In the genomic region with DNA sequence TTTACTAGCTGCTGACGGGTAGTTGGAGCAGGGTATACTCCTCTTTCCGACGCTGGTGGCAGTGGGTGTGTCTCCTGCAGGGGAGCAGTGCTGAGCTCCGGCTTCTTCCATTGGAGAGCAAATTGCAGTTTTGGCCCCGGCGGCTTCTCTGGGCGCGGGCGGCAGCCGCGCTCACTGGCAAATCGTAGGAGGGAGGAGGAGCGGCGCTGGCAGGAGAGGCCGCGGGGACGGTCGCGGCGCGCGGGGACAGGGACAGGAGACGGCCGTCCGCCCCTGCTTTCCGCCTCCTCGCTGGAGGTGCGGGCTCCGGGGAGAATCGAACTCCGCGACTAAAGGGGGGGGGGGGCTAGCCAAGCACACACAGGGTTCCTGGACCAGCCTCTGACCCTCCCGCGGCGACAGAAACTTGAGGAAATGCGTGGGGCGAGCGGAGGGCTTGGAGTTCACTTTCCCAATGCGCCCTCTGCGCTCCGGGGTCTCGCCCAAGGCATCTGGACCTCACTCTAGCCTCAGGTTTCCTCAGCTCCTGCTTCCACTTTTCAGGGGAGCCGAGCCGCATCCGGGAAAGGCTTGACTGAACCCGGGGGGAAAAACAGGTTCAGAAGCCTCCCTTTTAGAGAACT, we compare ENCODE assay signal across 8 mouse cellular contexts. TPM values are rescaled to one million over a fixed set of nuclear protein-coding genes. Genes with fewer than 3 reads are reported as not detected.
DNase-seq lines count a peak whose midpoint lies in the region; ATAC-seq and TF ChIP-seq lines count a peak whose summit lies in the region.

No protein-coding gene starts in this region.

- H3K4me2 ChIP-seq in heart, embryonic 14.5 days (ENCODE audit: low read length), result peak overlapping the region; percentile 91
- H3K4me2 ChIP-seq in liver, embryonic 15.5 days, result peak overlapping the region; percentile 69
- peak overlapping the region; percentile 58 for H3K4me2 ChIP-seq in neural tube, embryonic 15.5 days

- H3K9ac ChIP-seq in heart, embryonic 14.5 days (ENCODE audit: low read length), result peak overlapping the region; percentile 59
- no peak overlapping the region for H3K9ac ChIP-seq in liver, embryonic 15.5 days
- peak overlapping the region; percentile 26 for H3K9ac ChIP-seq in neural tube, embryonic 15.5 days (replicated peaks)

- H3K27me3 ChIP-seq in heart, embryonic 14.5 days (ENCODE audit: control insufficient read depth, insufficient read depth, low read length), result peaks cover 91% of the 10 kb centered on the region
- peaks cover 96% of the 10 kb centered on the region for H3K27me3 ChIP-seq in liver, embryonic 15.5 days
- peaks cover 94% of the 10 kb centered on the region for H3K27me3 ChIP-seq in neural tube, embryonic 15.5 days (replicated peaks)

- peaks cover 2% of the 10 kb centered on the region for H3K4me1 ChIP-seq in cortical plate, adult 2 months (ENCODE audit: control insufficient read depth, insufficient read depth, low read length)
- H3K4me1 ChIP-seq in heart, embryonic 14.5 days (ENCODE audit: control insufficient read depth in 2 of 2, insufficient read depth in 2 of 2, low read length in 2 of 2), result peaks cover 18 to 29% of the 10 kb centered on the region in 2 experiments; a peak in 3 of 4 replicates
- peaks cover 24% of the 10 kb centered on the region for H3K4me1 ChIP-seq in liver, embryonic 15.5 days (replicated peaks)
- peaks cover 34% of the 10 kb centered on the region for H3K4me1 ChIP-seq in neural tube, embryonic 15.5 days

- DNase-seq in CD4-positive, CD25-positive, alpha-beta regulatory T cell, adult 2 months (ENCODE audit: low read depth, low spot score), result peak; percentile 57
- peak; percentile 66 for DNase-seq in Muller cell, postnatal 12 days (ENCODE audit: inconsistent ontology term)
- DNase-seq in kidney, postnatal 25 days, result peak; percentile 35 to 54
- DNase-seq in spleen, adult 12 weeks (ENCODE audit: low spot score), result no peak

- H3K27ac ChIP-seq in cortical plate, adult 2 months (ENCODE audit: insufficient read depth, low read length), result peak overlapping the region; percentile 96; the same call in 1 of the 2 replicates
- H3K27ac ChIP-seq in heart, embryonic 14.5 days (replicated peaks in 1 of 2; ENCODE audit: control insufficient read depth in 1 of 2, insufficient read depth in 1 of 2, low read depth in 2 of 2, low read length in 2 of 2), result no peak overlapping the region
- no peak overlapping the region for H3K27ac ChIP-seq in liver, embryonic 15.5 days (replicated peaks)
- H3K27ac ChIP-seq in neural tube, embryonic 15.5 days (replicated peaks), result no peak overlapping the region

- H3K4me3 ChIP-seq in cortical plate, adult 2 months (ENCODE audit: insufficient read depth, low read length), result peak overlapping the region; percentile 85
- peak overlapping the region; percentile 25 to 54 for H3K4me3 ChIP-seq in heart, embryonic 14.5 days (ENCODE audit: control insufficient read depth in 1 of 2, insufficient read depth in 1 of 2, low read depth in 1 of 2, low read length in 2 of 2)
- peak overlapping the region; percentile 49 for H3K4me3 ChIP-seq in liver, embryonic 15.5 days (replicated peaks)
- peak overlapping the region; percentile 38 for H3K4me3 ChIP-seq in neural tube, embryonic 15.5 days (replicated peaks)

- ATAC-seq in heart, embryonic 14.5 days (ENCODE audit: insufficient number of reproducible peaks, insufficient read depth, low FRiP score, low read depth), result no peak
- ATAC-seq in liver, embryonic 15.5 days (ENCODE audit: insufficient read depth), result no peak
- no peak for ATAC-seq in neural tube, embryonic 15.5 days (ENCODE audit: low FRiP score)

- H3K9me3 ChIP-seq in heart, embryonic 14.5 days (ENCODE audit: control insufficient read depth, low read length), result no peaks in the 10 kb centered on the region
- no peaks in the 10 kb centered on the region for H3K9me3 ChIP-seq in liver, embryonic 15.5 days (replicated peaks)
- no peaks in the 10 kb centered on the region for H3K9me3 ChIP-seq in neural tube, embryonic 15.5 days (replicated peaks)

- 0 out of 2 replicates have a peak, but pooled peaks have one; percentile 48 for TF ChIP-seq POLR2A in cortical plate, adult 2 months (IDR thresholded peaks at IDR 0.05; ENCODE audit: extremely low read depth, insufficient read depth, low read length)

- no peaks in the 10 kb centered on the region for H3K36me3 ChIP-seq in heart, embryonic 14.5 days (ENCODE audit: control insufficient read depth, insufficient read depth, low read length)
- H3K36me3 ChIP-seq in liver, embryonic 15.5 days (replicated peaks), result no peaks in the 10 kb centered on the region
- no peaks in the 10 kb centered on the region for H3K36me3 ChIP-seq in neural tube, embryonic 15.5 days

- under 1% methylated on average over 41 of the region's 46 CpGs for WGBS in heart, embryonic 14.5 days
- under 1% methylated on average over 46 of the region's 46 CpGs for WGBS in liver, embryonic 15.5 days (ENCODE audit: insufficient replicate concordance)
- WGBS in neural tube, embryonic 15.5 days, result 1% methylated on average over 30 of the region's 46 CpGs

- no peak for TF ChIP-seq CTCF in cortical plate, adult 2 months (IDR thresholded peaks at IDR 0.05; ENCODE audit: extremely low read depth, insufficient read depth, low read length)

RNA-seq across cellular contexts. Expression of gene Kcnh3, which starts 1.0 kb away (rescaled TPM):
- 180 and 182 TPM in 2 replicates for polyA plus RNA-seq in cortical plate, adult 2 months (2012; rRNA removed)
- 0.12 TPM in 1 of 2 replicates, not detected in the other for polyA plus RNA-seq in heart, embryonic 14.5 days (2014; fragmentation: Nextera tagmentation; extraction: Ambion mirVana)
- polyA plus RNA-seq in liver, embryonic 15.5 days (2015; fragmentation: Nextera tagmentation; extraction: Ambion mirVana), result 0.12 and 0.30 TPM in 2 replicates
- polyA plus RNA-seq in neural tube, embryonic 15.5 days (2015; fragmentation: Nextera tagmentation; extraction: Ambion mirVana), result 0.46 and 1.6 TPM in 2 replicates

RNA-seq across cellular contexts. Expression of gene Mcrs1, which starts 28.1 kb away (rescaled TPM):
- polyA plus RNA-seq in cortical plate, adult 2 months (2012; rRNA removed), result 109 and 112 TPM in 2 replicates
- 167 and 173 TPM in 2 replicates for polyA plus RNA-seq in heart, embryonic 14.5 days (2014; fragmentation: Nextera tagmentation; extraction: Ambion mirVana)
- 42.8 and 46.2 TPM in 2 replicates for polyA plus RNA-seq in liver, embryonic 15.5 days (2015; fragmentation: Nextera tagmentation; extraction: Ambion mirVana)
- 185 and 190 TPM in 2 replicates for polyA plus RNA-seq in neural tube, embryonic 15.5 days (2015; fragmentation: Nextera tagmentation; extraction: Ambion mirVana)

Comparison
In these comparisons a context has a peak if more than half of its experiments do, and no peak if none do; other contexts are left out.
1. RNA of gene Kcnh3, which starts 1.0 kb away (polyA plus RNA-seq): 180 to 182 TPM in cortical plate, adult 2 months; 0.46 to 1.6 TPM in neural tube, embryonic 15.5 days, 0.12 TPM in heart, embryonic 14.5 days and 0.12 to 0.30 TPM in liver, embryonic 15.5 days; every median in the first group is over 10 times any median in the second.
2. Peak in every context shown above with its lines, with median percentiles within 50 percentile points of each other: H3K4me3 ChIP-seq and H3K4me2 ChIP-seq.